Mouse (Mus musculus) liver, embryonic 14.5 days (tissue): ENCODE results near the gene Prps1l1.

Experiments used
- CTCF ChIP-seq: IDR thresholded peaks from 2 replicates; pipeline ENCODE4 v1.5.1; 2016; ENCODE audit warnings: antibody characterized with exemption, low read depth, control low read depth
- EP300 ChIP-seq: IDR thresholded peaks from 2 replicates; pipeline ENCODE4 v1.6.1; 2016; ENCODE audit warnings: antibody characterized with exemption, low read depth

DNA sequence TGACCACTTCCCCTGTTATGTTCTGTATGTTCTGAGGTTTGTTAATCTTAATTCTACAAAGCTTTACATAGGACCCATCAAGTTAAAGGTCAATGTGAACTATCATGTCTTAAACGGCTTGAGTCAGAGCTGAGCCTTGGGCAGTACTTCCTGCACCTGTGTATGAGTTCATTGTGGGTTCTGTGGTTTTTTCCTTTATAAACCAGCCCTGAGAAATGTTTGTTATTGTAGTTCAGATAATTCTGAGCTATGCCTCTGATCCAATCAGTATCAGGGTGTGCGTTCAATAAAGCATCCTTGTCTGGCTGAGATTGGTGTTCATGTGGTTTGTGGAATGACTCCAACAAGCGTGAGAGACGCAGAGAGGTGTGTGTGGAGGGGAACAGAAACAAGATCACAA lies 5.8 kb downstream of the Prps1l1 start:
- TF ChIP-seq CTCF (no peak), EP300 (no peak)
